Mouse (Mus musculus): Measurements from ENCODE around the gene Spindoc.
A peak's percentile ranks its signal among the peaks of the same experiment; 100 is the strongest.

Gene Spindoc

GRCm38 (mm10) chr19:7335656-7336055, 47.1 kb downstream of the Spindoc start:
- DNase-seq (ENCODE audit: low spot score), result no peak

- DNase-seq (ENCODE audit: low spot score), result no peak
Measured at GRCm38 (mm10) chr19:7334049-7334448, 48.7 kb downstream of the Spindoc start.

- no peak for DNase-seq (ENCODE audit: low spot score)
Measured at GRCm38 (mm10) chr19:7321391-7321790, 61.4 kb downstream of the Spindoc start.

- DNase-seq (ENCODE audit: low spot score), result no peak
Measured at GRCm38 (mm10) chr19:7320181-7320580, 62.6 kb downstream of the Spindoc start.

- DNase-seq (ENCODE audit: low spot score), result no peak
Measured at GRCm38 (mm10) chr19:7317716-7318115, 65.1 kb downstream of the Spindoc start.

- no peak for DNase-seq (ENCODE audit: low spot score)
Measured at GRCm38 (mm10) chr19:7316822-7317221, 66.0 kb downstream of the Spindoc start.

GRCm38 (mm10) chr19:7315587-7315984, 67.2 kb downstream of the Spindoc start:
- no peak for DNase-seq (ENCODE audit: low spot score)

- DNase-seq (ENCODE audit: low spot score), result peak; percentile 57
Measured at GRCm38 (mm10) chr19:7314976-7315586, 67.7 kb downstream of the Spindoc start.

GRCm38 (mm10) chr19:7313660-7314059, 69.1 kb downstream of the Spindoc start:
- DNase-seq (ENCODE audit: low spot score), result no peak

GRCm38 (mm10) chr19:7311306-7311705, 71.5 kb downstream of the Spindoc start:
- no peak for DNase-seq (ENCODE audit: low spot score)

- peak; percentile 34 for DNase-seq (ENCODE audit: low spot score)
Measured at GRCm38 (mm10) chr19:7310704-7311103, 72.1 kb downstream of the Spindoc start.

GRCm38 (mm10) chr19:7309738-7310330, 73.0 kb downstream of the Spindoc start:
- no peak for DNase-seq (ENCODE audit: low spot score)

GRCm38 (mm10) chr19:7307995-7308770, 74.6 kb downstream of the Spindoc start:
- peak; percentile 52 for DNase-seq (ENCODE audit: low spot score)

GRCm38 (mm10) chr19:7306968-7307367, 75.8 kb downstream of the Spindoc start:
- no peak for DNase-seq (ENCODE audit: low spot score)

GRCm38 (mm10) chr19:7305380-7306310, 77.1 kb downstream of the Spindoc start:
- no peak for DNase-seq (ENCODE audit: low spot score)

- DNase-seq (ENCODE audit: low spot score), result no peak
Measured at GRCm38 (mm10) chr19:7304801-7305200, 78.0 kb downstream of the Spindoc start.

All from layer of hippocampus, adult 11-12 months (tissue).